Mouse (Mus musculus) thymus, adult 18-20 months (tissue): ENCODE measurements around the gene Lcmt1.

ENCODE experiments used
- DNase-seq, 2 experiments: peaks; one replicate each; pipeline ENCODE4 v3.0.0; 2022; ENCODE audit warnings: mixed read lengths in 2 of 2

Gene Lcmt1

GRCm38 (mm10) chr7:123404198-123404597 is 34.6 kb downstream of the Lcmt1 start:
- no peak for DNase-seq

- no peak for DNase-seq
These were observed 36.0 kb downstream of the Lcmt1 start for GRCm38 (mm10) chr7:123405619-123406018.

- DNase-seq = no peak
These were observed 37.4 kb downstream of the Lcmt1 start for GRCm38 (mm10) chr7:123406988-123407387.

- DNase-seq = no peak
These were observed 40.9 kb downstream of the Lcmt1 start for GRCm38 (mm10) chr7:123410502-123410901.

- no peak for DNase-seq
These were observed 41.5 kb downstream of the Lcmt1 start for GRCm38 (mm10) chr7:123411109-123411508.

- DNase-seq = no peak
These were observed 42.6 kb downstream of the Lcmt1 start for GRCm38 (mm10) chr7:123412143-123412542.

GRCm38 (mm10) chr7:123416803-123417202 is 47.2 kb downstream of the Lcmt1 start:
- no peak for DNase-seq

GRCm38 (mm10) chr7:123417661-123418060 is 48.1 kb downstream of the Lcmt1 start:
- no peak for DNase-seq

GRCm38 (mm10) chr7:123419984-123420383 is 50.4 kb downstream of the Lcmt1 start:
- DNase-seq = no peak

- no peak for DNase-seq
These were observed 52.4 kb downstream of the Lcmt1 start for GRCm38 (mm10) chr7:123421958-123422357.

GRCm38 (mm10) chr7:123424281-123424680 is 54.7 kb downstream of the Lcmt1 start:
- DNase-seq = no peak

- no peak for DNase-seq
These were observed 55.7 kb downstream of the Lcmt1 start for GRCm38 (mm10) chr7:123425134-123425757.

GRCm38 (mm10) chr7:123429624-123430410 is 60.2 kb downstream of the Lcmt1 start:
- no peak for DNase-seq

GRCm38 (mm10) chr7:123430411-123430705 is 60.8 kb downstream of the Lcmt1 start:
- DNase-seq = no peak

GRCm38 (mm10) chr7:123431206-123431605 is 61.6 kb downstream of the Lcmt1 start:
- DNase-seq = no peak

- no peak for DNase-seq
These were observed 72.5 kb downstream of the Lcmt1 start for GRCm38 (mm10) chr7:123442079-123442478.

- DNase-seq = no peak
These were observed 79.2 kb downstream of the Lcmt1 start for GRCm38 (mm10) chr7:123448794-123449193.

GRCm38 (mm10) chr7:123449676-123450075 is 80.1 kb downstream of the Lcmt1 start:
- no peak for DNase-seq

- no peak for DNase-seq
These were observed 80.9 kb downstream of the Lcmt1 start for GRCm38 (mm10) chr7:123450515-123450914.

- no peak for DNase-seq
These were observed 83.0 kb downstream of the Lcmt1 start for GRCm38 (mm10) chr7:123452551-123452950.

- DNase-seq = no peak
These were observed 83.5 kb downstream of the Lcmt1 start for GRCm38 (mm10) chr7:123453066-123453465.

- DNase-seq = no peak
These were observed 85.5 kb downstream of the Lcmt1 start for GRCm38 (mm10) chr7:123455088-123455487.

GRCm38 (mm10) chr7:123458309-123458708 is 88.7 kb downstream of the Lcmt1 start:
- no peak for DNase-seq

GRCm38 (mm10) chr7:123459247-123459646 is 89.7 kb downstream of the Lcmt1 start:
- DNase-seq = no peak

GRCm38 (mm10) chr7:123461316-123461715 is 91.7 kb downstream of the Lcmt1 start:
- DNase-seq = no peak
